Mouse (Mus musculus): ENCODE results near the gene Ryr3.

DNA sequence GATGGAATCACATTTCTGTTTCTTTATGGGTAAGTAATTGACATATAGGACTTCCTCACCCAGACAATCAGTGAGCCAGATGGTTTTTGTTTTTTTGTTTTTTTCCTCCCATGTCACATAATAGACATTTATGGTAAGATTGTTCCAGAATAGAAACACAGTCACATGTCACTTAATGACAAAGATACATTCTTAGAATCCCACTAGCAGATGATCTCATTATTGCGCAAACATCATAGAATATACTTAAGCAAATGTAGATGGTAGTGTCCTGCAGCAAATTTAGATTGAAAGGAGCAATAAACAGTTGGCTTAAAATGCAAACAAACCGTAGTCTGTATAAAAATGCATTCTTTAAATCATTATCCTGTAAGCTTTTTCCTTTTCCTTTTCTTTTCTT, 161.3 kb downstream of the Ryr3 start:
- no peak for TF ChIP-seq CTCF (IDR thresholded peaks at IDR 0.05; ENCODE audit: borderline replicate concordance, insufficient read depth, low read length)
- no peak for TF ChIP-seq POLR2A (IDR thresholded peaks at IDR 0.05; ENCODE audit: low read depth, low read length)
